Mouse (Mus musculus) induced T-regulatory cell, adult 2 months (primary cell): ENCODE measurements at regions not wholly inside any gene's neighbourhood (a gene's known extent, or its start where the extent isn't known, plus 50 kb on each side); places are given as distances from the start of the nearest gene placed in this dataset.
A peak's percentile ranks its signal among the peaks of the same experiment; 100 is the strongest.

Experiments
- DNase-seq: peaks from one replicate; pipeline ENCODE4 v3.0.0-alpha.2; 2012; ENCODE audit warnings: low read depth

- DNase-seq, result no peak
These were observed 71.4 kb upstream of the Nanos1 start for GRCm38 (mm10) chr19:60684417-60684816.

- DNase-seq, result no peak
These were observed 73.5 kb upstream of the Nanos1 start for GRCm38 (mm10) chr19:60682283-60682682.

- peak; percentile 65 for DNase-seq
These were observed 74.3 kb upstream of the Nanos1 start for GRCm38 (mm10) chr19:60681481-60681880.

- no peak for DNase-seq
These were observed 77.6 kb upstream of the Nanos1 start for GRCm38 (mm10) chr19:60678236-60678635.

GRCm38 (mm10) chr19:60674953-60675472 lies 80.8 kb upstream of the Nanos1 start:
- no peak for DNase-seq

- no peak for DNase-seq
These were observed 85.0 kb upstream of the Nanos1 start for GRCm38 (mm10) chr19:60670781-60671180.

GRCm38 (mm10) chr19:60665842-60666241 lies 85.0 kb upstream of the Cacul1 start:
- no peak for DNase-seq

GRCm38 (mm10) chr19:60651102-60651695 lies 70.4 kb upstream of the Cacul1 start:
- DNase-seq, result no peak

GRCm38 (mm10) chr19:60640065-60640464 lies 59.2 kb upstream of the Cacul1 start:
- DNase-seq, result no peak
